Comparison of ENCODE assay signal across 11 mouse cellular contexts in the genomic region with DNA sequence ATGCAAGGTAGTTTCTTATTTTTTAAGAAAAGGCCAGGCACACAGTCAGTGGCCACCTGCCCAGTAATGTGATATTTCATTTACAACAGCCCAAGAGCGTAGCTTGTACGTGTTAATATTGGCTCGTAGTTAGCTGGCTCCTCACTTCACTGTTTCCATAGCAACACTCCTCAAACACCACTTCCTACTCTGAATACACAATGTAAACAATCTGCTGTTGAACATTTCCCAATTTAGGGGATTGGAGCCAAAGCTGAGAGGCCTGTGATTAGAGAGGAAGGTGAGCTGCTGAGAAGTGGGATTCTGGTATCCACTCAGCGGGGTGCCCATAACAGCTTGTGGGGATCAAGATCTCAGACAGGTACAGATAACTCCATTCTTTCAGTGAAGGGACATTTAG. TPM values are rescaled to one million over a fixed set of nuclear protein-coding genes. Genes with fewer than 3 reads are reported as not detected.
DNase-seq lines count a peak whose midpoint lies in the region; ATAC-seq and TF ChIP-seq lines count a peak whose summit lies in the region.
"Had no signal": no experiment of that assay in that cellular context is flagged by ENCODE, and none has a peak within 500 bp of the region (broad histone marks: within the 10 kb centered on the region; RNA-seq: fewer than 3 reads in every experiment).

No protein-coding gene starts in this region.

- no peak overlapping the region for H3K9ac ChIP-seq in intestine, embryonic 15.5 days
- no peak overlapping the region for H3K9ac ChIP-seq in intestine, postnatal 0 days (ENCODE audit: low read depth, low read length)
- no peak overlapping the region for H3K9ac ChIP-seq in embryonic facial prominence, embryonic 15.5 days
- no peak overlapping the region for H3K9ac ChIP-seq in limb, embryonic 14.5 days (ENCODE audit: low read depth, low read length, severe bottlenecking)
- no peak overlapping the region for H3K9ac ChIP-seq in midbrain, postnatal 0 days (replicated peaks; ENCODE audit: low read length, poor library complexity, severe bottlenecking)
- H3K9ac ChIP-seq: limb, embryonic 15.5 days; neural tube, embryonic 13.5 days had no signal

- H3K27ac ChIP-seq in intestine, embryonic 15.5 days, result no peak overlapping the region
- no peak overlapping the region for H3K27ac ChIP-seq in intestine, postnatal 0 days (ENCODE audit: low read depth, low read length)
- H3K27ac ChIP-seq in embryonic facial prominence, embryonic 15.5 days (replicated peaks), result no peak overlapping the region
- no peak overlapping the region for H3K27ac ChIP-seq in limb, embryonic 14.5 days (replicated peaks; ENCODE audit: low read depth, low read length)
- 0 out of 2 replicates have a peak overlapping the region, but pooled peaks have one; percentile 3 for H3K27ac ChIP-seq in midbrain, postnatal 0 days (ENCODE audit: low read depth, low read length)
- H3K27ac ChIP-seq: gastrocnemius, adult 2 months; limb, embryonic 15.5 days; neural tube, embryonic 13.5 days had no signal

- TF ChIP-seq CTCF in intestine, postnatal 0 days (IDR thresholded peaks at IDR 0.05; ENCODE audit: low read depth), result no peak
- no peak for TF ChIP-seq CTCF in midbrain, postnatal 0 days (IDR thresholded peaks at IDR 0.05)

- DNase-seq in limb, embryonic 14.5 days (ENCODE audit: low spot score), result peak; percentile 42
- DNase-seq in midbrain, postnatal 0 days (ENCODE audit: low spot score), result peak; percentile 51
- DNase-seq in ovary, postnatal 14 days (ENCODE audit: low spot score), result no peak
- no peak for DNase-seq in gastrocnemius, postnatal 4 days (ENCODE audit: low spot score in 2 of 2)
- no peak for DNase-seq in thymus, postnatal 0 days (ENCODE audit: low spot score)
- DNase-seq: gastrocnemius, adult 2 months had no signal

- H3K36me3 ChIP-seq in intestine, embryonic 15.5 days, result no peaks in the 10 kb centered on the region
- no peaks in the 10 kb centered on the region for H3K36me3 ChIP-seq in intestine, postnatal 0 days (ENCODE audit: control insufficient read depth, insufficient read depth)
- no peaks in the 10 kb centered on the region for H3K36me3 ChIP-seq in embryonic facial prominence, embryonic 15.5 days
- H3K36me3 ChIP-seq in limb, embryonic 14.5 days (ENCODE audit: control insufficient read depth, insufficient read depth, low read length), result no peaks in the 10 kb centered on the region
- no peaks in the 10 kb centered on the region for H3K36me3 ChIP-seq in midbrain, postnatal 0 days (ENCODE audit: insufficient read depth, low read length)
- H3K36me3 ChIP-seq: limb, embryonic 15.5 days; neural tube, embryonic 13.5 days had no signal

- TF ChIP-seq POLR2A in limb, embryonic 14.5 days (IDR thresholded peaks at IDR 0.05; ENCODE audit: borderline replicate concordance, extremely low read depth, insufficient read depth, insufficient read length), result no peak

- 28% methylated on average over 4 of the region's 4 CpGs for WGBS in intestine, embryonic 15.5 days
- WGBS in intestine, postnatal 0 days, result 34% methylated on average over 4 of the region's 4 CpGs
- 50% methylated on average over 4 of the region's 4 CpGs for WGBS in embryonic facial prominence, embryonic 15.5 days
- WGBS in limb, embryonic 14.5 days, result 53% methylated on average over 4 of the region's 4 CpGs
- 31% methylated on average over 4 of the region's 4 CpGs for WGBS in midbrain, postnatal 0 days

- H3K27me3 ChIP-seq in intestine, embryonic 15.5 days (replicated peaks), result no peaks in the 10 kb centered on the region
- no peaks in the 10 kb centered on the region for H3K27me3 ChIP-seq in intestine, postnatal 0 days (replicated peaks; ENCODE audit: control insufficient read depth, insufficient read depth, low read length)
- H3K27me3 ChIP-seq in embryonic facial prominence, embryonic 15.5 days, result no peaks in the 10 kb centered on the region; the same call in 1 of the 2 replicates
- no peaks in the 10 kb centered on the region for H3K27me3 ChIP-seq in limb, embryonic 14.5 days (ENCODE audit: control insufficient read depth, insufficient read depth, low read length)
- H3K27me3 ChIP-seq in midbrain, postnatal 0 days (ENCODE audit: insufficient read depth, low read length), result no peaks in the 10 kb centered on the region
- H3K27me3 ChIP-seq: limb, embryonic 15.5 days; neural tube, embryonic 13.5 days had no signal

- H3K4me1 ChIP-seq in intestine, embryonic 15.5 days (replicated peaks), result peaks cover 7% of the 10 kb centered on the region; the same call in 1 of the 2 replicates
- no peaks in the 10 kb centered on the region for H3K4me1 ChIP-seq in intestine, postnatal 0 days (replicated peaks; ENCODE audit: control insufficient read depth, insufficient read depth, low read length)
- H3K4me1 ChIP-seq in embryonic facial prominence, embryonic 15.5 days, result no peaks in the 10 kb centered on the region
- H3K4me1 ChIP-seq in limb, embryonic 14.5 days (ENCODE audit: control insufficient read depth, insufficient read depth, low read length), result peaks cover 7% of the 10 kb centered on the region; the same call in 1 of the 2 replicates
- peaks cover 4% of the 10 kb centered on the region; the same call in 1 of the 2 replicates for H3K4me1 ChIP-seq in midbrain, postnatal 0 days (ENCODE audit: insufficient read depth, low read length)
- H3K4me1 ChIP-seq: limb, embryonic 15.5 days had no signal

- H3K4me3 ChIP-seq in intestine, embryonic 15.5 days (replicated peaks), result no peak overlapping the region
- H3K4me3 ChIP-seq in intestine, postnatal 0 days (ENCODE audit: low read depth, low read length), result no peak overlapping the region
- no peak overlapping the region for H3K4me3 ChIP-seq in embryonic facial prominence, embryonic 15.5 days (replicated peaks)
- H3K4me3 ChIP-seq in limb, embryonic 14.5 days (replicated peaks; ENCODE audit: low read length), result no peak overlapping the region
- H3K4me3 ChIP-seq in midbrain, postnatal 0 days (ENCODE audit: low read depth, low read length), result no peak overlapping the region
- H3K4me3 ChIP-seq: gastrocnemius, adult 2 months; limb, embryonic 15.5 days; neural tube, embryonic 13.5 days had no signal

- no peak overlapping the region for H3K4me2 ChIP-seq in intestine, embryonic 15.5 days (replicated peaks)
- no peak overlapping the region for H3K4me2 ChIP-seq in intestine, postnatal 0 days (replicated peaks; ENCODE audit: low read depth)
- H3K4me2 ChIP-seq in embryonic facial prominence, embryonic 15.5 days (replicated peaks), result no peak overlapping the region
- H3K4me2 ChIP-seq in limb, embryonic 14.5 days (replicated peaks; ENCODE audit: low read depth, low read length, severe bottlenecking), result no peak overlapping the region
- H3K4me2 ChIP-seq in midbrain, postnatal 0 days (ENCODE audit: low read depth, low read length, poor library complexity, severe bottlenecking), result no peak overlapping the region
- H3K4me2 ChIP-seq: limb, embryonic 15.5 days; neural tube, embryonic 13.5 days had no signal

- no peaks in the 10 kb centered on the region for H3K9me3 ChIP-seq in intestine, embryonic 15.5 days
- H3K9me3 ChIP-seq in intestine, postnatal 0 days (ENCODE audit: control insufficient read depth), result no peaks in the 10 kb centered on the region
- no peaks in the 10 kb centered on the region for H3K9me3 ChIP-seq in embryonic facial prominence, embryonic 15.5 days (replicated peaks)
- no peaks in the 10 kb centered on the region for H3K9me3 ChIP-seq in limb, embryonic 14.5 days (ENCODE audit: control insufficient read depth, low read length)
- H3K9me3 ChIP-seq in midbrain, postnatal 0 days (ENCODE audit: low read length), result no peaks in the 10 kb centered on the region
- H3K9me3 ChIP-seq: limb, embryonic 15.5 days; neural tube, embryonic 13.5 days had no signal

- peak; percentile 67 for ATAC-seq in intestine, embryonic 15.5 days
- no peak for ATAC-seq in intestine, postnatal 0 days
- ATAC-seq in embryonic facial prominence, embryonic 15.5 days (ENCODE audit: insufficient number of reproducible peaks, low FRiP score, low TSS enrichment, low read depth), result 0 out of 2 replicates have a peak, but pooled peaks have one; percentile 63
- ATAC-seq in limb, embryonic 14.5 days (ENCODE audit: low FRiP score, low read depth), result no peak
- peak; percentile 80 for ATAC-seq in midbrain, postnatal 0 days (ENCODE audit: low FRiP score)

RNA-seq across cellular contexts. Expression of a gene that starts 16.0 kb away (rescaled TPM):
- 0.93 and 1.1 TPM in 2 replicates for polyA plus RNA-seq in intestine, embryonic 15.5 days (2015; fragmentation: Nextera tagmentation; extraction: Ambion mirVana)
- 0.17 and 0.29 TPM in 2 replicates for polyA plus RNA-seq in intestine, postnatal 0 days (2015; fragmentation: Nextera tagmentation; extraction: Ambion mirVana)
- 1.2 and 1.5 TPM in 2 replicates for polyA plus RNA-seq in embryonic facial prominence, embryonic 15.5 days (2015; fragmentation: Nextera tagmentation; extraction: Ambion mirVana)
- polyA plus RNA-seq in limb, embryonic 14.5 days (2012; rRNA removed), result 1.7 and 2.3 TPM in 2 replicates
- polyA plus RNA-seq in limb, embryonic 14.5 days (2014; fragmentation: Nextera tagmentation; extraction: Ambion mirVana), result 0.77 and 1.1 TPM in 2 replicates
- total RNA-seq in midbrain, postnatal 0 days (2014; rRNA removed), result 5.0 and 5.3 TPM in 2 replicates
- polyA plus RNA-seq in midbrain, postnatal 0 days (2015; fragmentation: Nextera tagmentation; extraction: Ambion mirVana), result 2.4 and 2.6 TPM in 2 replicates
- under 1 TPM; 0.65 to 0.88 TPM for total RNA-seq in gastrocnemius, postnatal 4 days (2021)
- 1.1 and 1.6 TPM in 2 replicates for polyA plus RNA-seq in thymus, postnatal 0 days (2015; fragmentation: Nextera tagmentation; extraction: Ambion mirVana)
- total RNA-seq: gastrocnemius, adult 2 months had no signal

Comparison
In these comparisons a context has a peak if more than half of its experiments do, and no peak if none do; other contexts are left out.
1. ATAC-seq: peak in intestine, embryonic 15.5 days (single experiment), embryonic facial prominence, embryonic 15.5 days (single experiment) and midbrain, postnatal 0 days (single experiment); none in intestine, postnatal 0 days (single experiment) and limb, embryonic 14.5 days (single experiment).
2. DNase-seq: peak in limb, embryonic 14.5 days (single experiment) and midbrain, postnatal 0 days (single experiment); none in ovary, postnatal 14 days (single experiment), gastrocnemius, postnatal 4 days (0 of 2) and thymus, postnatal 0 days (single experiment).